Mouse (Mus musculus) heart, embryonic 14.5 days (tissue): ENCODE data around the gene Nptn. TPM values are rescaled to one million over a fixed set of nuclear protein-coding genes. Genes with fewer than 3 reads are reported as not detected.

ENCODE experiments used
- ATAC-seq: fragments of 200-750 bp; cut with Nextera tagmentation; 2 replicates; pipeline ENCODE4 v1.8.0; 2017; ENCODE audit warnings: low read depth, moderate TSS enrichment; ENCODE audit not compliant: insufficient number of reproducible peaks, insufficient read depth, low FRiP score
- H3K27ac ChIP-seq, 2 experiments: fragments of 200-500 bp in 1 of 2; fragments of 300-500 bp in 1 of 2; sonication (generic) in 1 of 2; replicated peaks in 1 of 2; 2 replicates each; pipeline ENCODE4 v1.5.1; 2012 to 2014; ENCODE audit warnings: low read depth in 2 of 2, low read length in 2 of 2, control low read depth in 1 of 2, mild to moderate bottlenecking in 1 of 2, mixed read lengths in 1 of 2; ENCODE audit not compliant: control insufficient read depth in 1 of 2, insufficient read depth in 1 of 2
- H3K27me3 ChIP-seq: fragments of 300-500 bp; sonication (generic); 2 replicates; pipeline ENCODE4 v1.6.1; 2014; ENCODE audit warnings: mild to moderate bottlenecking, low read length, control low read depth; ENCODE audit not compliant: control insufficient read depth, insufficient read depth
- H3K36me3 ChIP-seq: fragments of 300-500 bp; sonication (generic); 2 replicates; pipeline ENCODE4 v1.6.1; 2014; ENCODE audit warnings: mild to moderate bottlenecking, control low read depth, low read length, mixed read lengths; ENCODE audit not compliant: control insufficient read depth, insufficient read depth
- H3K4me1 ChIP-seq, 2 experiments: fragments of 200-500 bp in 1 of 2; fragments of 300-500 bp in 1 of 2; sonication (generic) in 1 of 2; 2 replicates each; pipeline ENCODE4 v1.6.1; 2012 to 2014; ENCODE audit warnings: low read length in 2 of 2, control low read depth in 1 of 2, mixed read lengths in 1 of 2; ENCODE audit not compliant: control insufficient read depth in 2 of 2, insufficient read depth in 2 of 2
- H3K4me2 ChIP-seq: fragments of 300-500 bp; sonication (generic); 2 replicates; pipeline ENCODE4 v1.6.1; 2014; ENCODE audit warnings: mild to moderate bottlenecking, low read length
- H3K4me3 ChIP-seq, 2 experiments: fragments of 200-500 bp in 1 of 2; fragments of 300-500 bp in 1 of 2; sonication (generic) in 1 of 2; 2 replicates each; pipeline ENCODE4 v1.5.1; 2012 to 2014; ENCODE audit warnings: low read length in 2 of 2, mild to moderate bottlenecking in 2 of 2, control low read depth in 1 of 2, low read depth in 1 of 2, moderate library complexity in 1 of 2; ENCODE audit not compliant: control insufficient read depth in 1 of 2, insufficient read depth in 1 of 2
- H3K9ac ChIP-seq: fragments of 300-500 bp; sonication (generic); 2 replicates; pipeline ENCODE4 v1.6.1; 2014; ENCODE audit warnings: mild to moderate bottlenecking, low read length
- H3K9me3 ChIP-seq: fragments of 300-500 bp; sonication (generic); 2 replicates; pipeline ENCODE4 v1.6.1; 2016; ENCODE audit warnings: low read length, control low read depth; ENCODE audit not compliant: control insufficient read depth
- WGBS: fragments of 180-500 bp; shearing (Covaris S2); extraction: QIAGEN DNeasy Blood & Tissue Kit; methylation state at CpG from one replicate; pipeline ENCODE4 v1.1.7; 2014; 5-methylcytosine and 5-hydroxymethylcytosine counted together
- polyA plus RNA-seq: library from polyadenylated mRNA; unstranded; fragments of >200 nt; fragmentation: Nextera tagmentation; extraction: Ambion mirVana; gene quantifications from 2 replicates; pipeline ENCODE4 v1.2.1, GENCODE M21; 2014

Gene Nptn
- polyA plus RNA-seq, 1 experiment from 2014 or later: 136 TPM

GRCm38 (mm10) chr9:58554056-58554907 is 27.8 kb upstream of the Nptn start:
- peak overlapping the region; percentile 86 to 96 for H3K27ac ChIP-seq
- no peaks in the 10 kb centered on the region for H3K36me3 ChIP-seq
- no peaks in the 10 kb centered on the region for H3K27me3 ChIP-seq
- no peak; the same call in 1 of the 2 replicates for ATAC-seq
- H3K9ac ChIP-seq: peak overlapping the region; percentile 97
- H3K9me3 ChIP-seq: no peaks in the 10 kb centered on the region
- peak overlapping the region; percentile 89 for H3K4me2 ChIP-seq
- peaks cover 12 to 22% of the 10 kb centered on the region in 2 experiments for H3K4me1 ChIP-seq
- peak overlapping the region; percentile 95 to 98 for H3K4me3 ChIP-seq
- 17% methylated on average over 23 of the region's 23 CpGs for WGBS

GRCm38 (mm10) chr9:58554908-58555684 is 26.9 kb upstream of the Nptn start, which contains the start of gene Cd276:
Cd276 (minus strand) TSS chr9:58555437.
- WGBS: under 1% methylated on average over 68 of the region's 68 CpGs
- ATAC-seq: peak; percentile 68
- H3K4me1 ChIP-seq: peaks cover 12 to 22% of the 10 kb centered on the region in 2 experiments
- H3K9ac ChIP-seq: peak within 1 kb of the TSS; percentile 97
- no peaks in the 10 kb centered on the region for H3K36me3 ChIP-seq
- H3K4me3 ChIP-seq: peak within 1 kb of the TSS; percentile 95 to 98
- H3K27me3 ChIP-seq: no peaks in the 10 kb centered on the region
- H3K9me3 ChIP-seq: no peaks in the 10 kb centered on the region
- peak within 1 kb of the TSS; percentile 86 to 96 for H3K27ac ChIP-seq
- H3K4me2 ChIP-seq: peak within 1 kb of the TSS; percentile 89

- no peak for ATAC-seq
- peak overlapping the region; percentile 86 to 96 for H3K27ac ChIP-seq
- H3K4me2 ChIP-seq: peak overlapping the region; percentile 89
- H3K36me3 ChIP-seq: no peaks in the 10 kb centered on the region
- H3K9me3 ChIP-seq: no peaks in the 10 kb centered on the region
- H3K27me3 ChIP-seq: no peaks in the 10 kb centered on the region
- peak overlapping the region; percentile 97 for H3K9ac ChIP-seq
- peak overlapping the region; percentile 95 to 98 for H3K4me3 ChIP-seq
- H3K4me1 ChIP-seq: peaks cover 12 to 22% of the 10 kb centered on the region in 2 experiments
- 8% methylated on average over 9 of the region's 9 CpGs for WGBS
These were observed 26.2 kb upstream of the Nptn start for GRCm38 (mm10) chr9:58555685-58556414.

- ATAC-seq: no peak
These were observed 25.4 kb upstream of the Nptn start for GRCm38 (mm10) chr9:58556627-58557026.

GRCm38 (mm10) chr9:58557457-58558455 is 24.3 kb upstream of the Nptn start:
- Histone ChIP-seq H3K27me3 (no peaks in the 10 kb centered on the region), H3K4me3 (no peak overlapping the region), H3K9ac (no peak overlapping the region), H3K4me1 (peaks cover 5 to 22% of the 10 kb centered on the region in 2 experiments), H3K9me3 (no peaks in the 10 kb centered on the region), H3K4me2 (no peak overlapping the region), H3K36me3 (no peaks in the 10 kb centered on the region), H3K27ac (no peak overlapping the region)
- no peak for ATAC-seq
- WGBS: 60% methylated on average over 3 of the region's 3 CpGs

More at GRCm38 (mm10) chr9:58556627-58557026, 25.4 kb upstream of the Nptn start:
- Histone ChIP-seq H3K4me2 (peak overlapping the region; percentile 1; the same call in 1 of the 2 replicates), H3K4me3 (no peak overlapping the region), H3K4me1 (peaks cover 11 to 22% of the 10 kb centered on the region in 2 experiments), H3K9me3 (no peaks in the 10 kb centered on the region), H3K36me3 (no peaks in the 10 kb centered on the region), H3K27ac (peak overlapping the region; percentile 16 to 96; a peak in 2 of 4 replicates), H3K9ac (no peak overlapping the region), H3K27me3 (no peaks in the 10 kb centered on the region)
- 35% methylated on average over 7 of the region's 7 CpGs for WGBS

GRCm38 (mm10) chr9:58560211-58560610 is 21.8 kb upstream of the Nptn start:
- Histone ChIP-seq H3K27ac (no peak overlapping the region), H3K9ac (no peak overlapping the region), H3K4me2 (no peak overlapping the region), H3K9me3 (no peaks in the 10 kb centered on the region), H3K36me3 (no peaks in the 10 kb centered on the region), H3K4me3 (no peak overlapping the region), H3K4me1 (peaks cover 5 to 15% of the 10 kb centered on the region in 2 experiments), H3K27me3 (no peaks in the 10 kb centered on the region)
- no peak for ATAC-seq
- 78% methylated on average over 3 of the region's 3 CpGs for WGBS
